Mouse (Mus musculus) heart, adult 2 months (tissue): ENCODE data around the gene Myom1.

Source experiments
- CTCF ChIP-seq: fragments of 200-600 bp; IDR thresholded peaks from 2 replicates; pipeline ENCODE4 v1.8.1; 2022; ENCODE audit warnings: antibody characterized with exemption, mild to moderate bottlenecking, moderate library complexity
- EP300 ChIP-seq: fragments of 200-500 bp; IDR thresholded peaks from 2 replicates; pipeline ENCODE4 v1.6.1; 2011; ENCODE audit warnings: low read depth, low read length, control low read depth; ENCODE audit not compliant: insufficient read depth

GRCm38 (mm10) chr17:71006976-71007375 is 4.5 kb downstream of the Myom1 start:
- TF ChIP-seq CTCF (no peak), EP300 (no peak)
